Mouse (Mus musculus) embryonic fibroblast, embryonic 13.5 days (primary cell): ENCODE measurements around the gene Pgm5. TPM values are rescaled to one million over a fixed set of nuclear protein-coding genes. Genes with fewer than 3 reads are reported as not detected.
"Not testable (repeated sequence)": the region's sequence is repeated elsewhere in the genome, so short reads cannot be mapped to it uniquely, and the experiment has no call there.

Source experiments
- H3K27ac ChIP-seq: 2 replicates; pipeline ENCODE4 v1.5.1; 2012; ENCODE audit warnings: low read length, control low read depth, inconsistent platforms; ENCODE audit not compliant: insufficient read depth
- H3K4me1 ChIP-seq: 2 replicates; pipeline ENCODE4 v1.6.1; 2011; ENCODE audit warnings: low read length; ENCODE audit not compliant: control insufficient read depth, insufficient read depth
- H3K4me3 ChIP-seq: 2 replicates; pipeline ENCODE4 v1.5.1; 2011; ENCODE audit warnings: mild to moderate bottlenecking, control low read depth, low read length; ENCODE audit not compliant: insufficient read depth
- CTCF ChIP-seq: IDR thresholded peaks from 2 replicates; pipeline ENCODE4 v1.5.1; 2011; ENCODE audit warnings: mild to moderate bottlenecking, control low read depth, low read length, moderate library complexity, borderline replicate concordance; ENCODE audit not compliant: insufficient read depth
- POLR2A ChIP-seq: IDR thresholded peaks from 2 replicates; pipeline ENCODE4 v1.6.1; 2011; ENCODE audit warnings: low read depth, mild to moderate bottlenecking, control low read depth, low read length, moderate library complexity
- polyA plus RNA-seq: library from polyadenylated mRNA; stranded (reverse); fragments of >200 nt; gene quantifications from 2 replicates; pipeline ENCODE4 v1.2.4, GENCODE M21; 2011; ENCODE audit warnings: low read depth; ENCODE audit not compliant: missing spikeins, insufficient read length

The Pgm5 gene
- polyA plus RNA-seq, 1 experiment: 32.8 TPM

DNA sequence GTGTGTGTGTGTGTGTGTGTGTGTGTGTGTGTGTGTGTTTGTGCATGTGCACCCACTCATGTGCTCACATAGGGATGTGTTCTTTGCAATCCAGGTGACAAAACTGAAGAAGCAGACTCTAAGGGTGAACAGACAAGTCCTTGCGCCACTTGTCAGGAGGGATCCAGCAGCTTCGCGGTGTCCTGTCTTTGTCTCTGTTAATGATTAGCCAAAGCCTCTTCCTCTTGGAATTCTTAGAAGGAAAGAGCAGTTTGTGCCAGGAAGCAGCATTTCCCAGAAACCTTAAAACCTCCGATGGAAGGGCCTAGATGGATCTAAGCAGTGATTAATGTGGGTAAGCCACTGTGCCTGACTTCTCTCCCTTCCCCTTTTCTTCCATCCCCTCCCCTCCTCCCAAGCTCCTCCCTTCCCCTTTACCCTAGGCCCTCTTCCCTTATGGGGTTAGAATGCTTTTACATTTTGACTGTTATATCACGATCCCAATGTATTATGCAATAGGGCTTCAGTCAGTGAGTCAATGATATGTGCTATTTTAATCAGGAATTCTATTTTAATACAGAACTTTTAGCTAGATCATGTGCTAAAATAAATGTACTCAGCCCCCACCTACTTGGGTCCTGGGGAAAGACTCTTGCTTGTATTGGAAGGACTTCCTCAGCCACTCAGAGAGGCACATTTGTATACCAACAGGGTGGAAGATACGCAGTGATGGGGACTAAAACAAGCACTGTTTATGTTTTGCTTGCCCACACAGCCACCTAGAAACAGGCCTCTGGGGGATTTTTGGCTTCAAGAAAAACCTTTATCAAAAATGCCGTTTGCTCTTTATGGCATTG lies 154.4 kb downstream of the Pgm5 start:
- no peak overlapping the region for H3K4me3 ChIP-seq
- H3K4me1 ChIP-seq: peaks cover 11% of the 10 kb centered on the region
- peak overlapping the region; percentile 44; the same call in 1 of the 2 replicates for H3K27ac ChIP-seq
- no peak for TF ChIP-seq POLR2A
- TF ChIP-seq CTCF: no peak

GRCm38 (mm10) chr19:24705395-24705794 lies 156.3 kb downstream of the Pgm5 start:
- TF ChIP-seq CTCF (no peak), POLR2A (no peak)
- Histone ChIP-seq H3K27ac (no peak overlapping the region), H3K4me3 (no peak overlapping the region), H3K4me1 (peaks cover 11% of the 10 kb centered on the region)

DNA sequence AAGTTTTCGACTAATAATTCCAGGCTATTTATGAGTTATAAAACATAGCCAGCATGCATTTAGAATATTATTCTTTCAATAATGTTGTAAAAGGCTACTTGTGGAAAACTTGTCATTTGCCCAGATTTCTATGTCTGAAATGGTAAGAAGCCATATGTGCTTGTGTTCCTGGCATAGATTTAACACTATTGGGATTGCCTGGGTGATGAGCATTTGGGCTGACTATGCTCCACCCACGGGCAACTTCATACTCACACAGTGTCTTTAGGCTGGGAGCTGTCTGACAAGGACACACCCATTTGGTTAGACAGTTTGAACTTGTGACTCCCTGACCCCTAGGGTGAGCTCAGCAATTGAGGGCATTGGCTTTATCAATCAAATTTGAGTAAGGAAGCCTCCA lies 157.3 kb downstream of the Pgm5 start:
- TF ChIP-seq CTCF: no peak
- TF ChIP-seq POLR2A: no peak
- Histone ChIP-seq H3K4me1 (peaks cover 11% of the 10 kb centered on the region), H3K4me3 (no peak overlapping the region), H3K27ac (no peak overlapping the region)

- no peak overlapping the region for H3K27ac ChIP-seq
- peaks cover 11% of the 10 kb centered on the region for H3K4me1 ChIP-seq
- no peak for TF ChIP-seq CTCF
- no peak for TF ChIP-seq POLR2A
- no peak overlapping the region for H3K4me3 ChIP-seq
These were observed 158.0 kb downstream of the Pgm5 start for GRCm38 (mm10) chr19:24703680-24704079.

GRCm38 (mm10) chr19:24703168-24703567 lies 158.5 kb downstream of the Pgm5 start:
- not testable (repeated sequence) for H3K4me1 ChIP-seq, H3K4me3 ChIP-seq, H3K27ac ChIP-seq

GRCm38 (mm10) chr19:24701716-24702115 lies 159.9 kb downstream of the Pgm5 start:
- TF ChIP-seq CTCF (no peak), POLR2A (no peak)
- Histone ChIP-seq H3K4me3 (no peak overlapping the region), H3K4me1 (no peaks in the 10 kb centered on the region), H3K27ac (no peak overlapping the region)

GRCm38 (mm10) chr19:24700664-24701063 lies 161.0 kb downstream of the Pgm5 start:
- Histone ChIP-seq H3K27ac (no peak overlapping the region), H3K4me1 (no peaks in the 10 kb centered on the region), H3K4me3 (no peak overlapping the region)
- TF ChIP-seq POLR2A (no peak), CTCF (no peak)

DNA sequence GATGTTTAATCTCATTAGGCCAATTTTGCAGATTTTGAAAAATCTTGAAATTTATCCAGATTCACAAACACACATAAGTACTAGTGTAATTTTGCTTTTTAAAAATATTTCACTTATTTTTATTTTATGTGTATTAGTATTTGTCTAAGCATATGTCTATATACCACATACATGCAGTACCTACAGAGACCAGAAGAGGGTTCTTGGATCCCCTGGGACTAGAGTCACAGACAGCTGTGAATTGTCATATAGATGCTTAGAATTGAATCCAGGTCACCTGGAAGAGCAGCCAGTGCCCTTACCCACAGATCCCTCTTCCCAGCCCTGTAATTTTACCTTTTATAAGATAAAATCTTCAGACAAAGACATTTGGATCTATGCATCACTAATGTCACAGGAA lies 161.7 kb downstream of the Pgm5 start:
- Histone ChIP-seq H3K4me3 (no peak overlapping the region), H3K4me1 (no peaks in the 10 kb centered on the region), H3K27ac (no peak overlapping the region)
- TF ChIP-seq POLR2A: no peak

GRCm38 (mm10) chr19:24699196-24699595 lies 162.5 kb downstream of the Pgm5 start:
- H3K4me3 ChIP-seq: no peak overlapping the region
- no peaks in the 10 kb centered on the region for H3K4me1 ChIP-seq
- no peak for TF ChIP-seq CTCF
- TF ChIP-seq POLR2A: no peak

GRCm38 (mm10) chr19:24698651-24699050 lies 163.0 kb downstream of the Pgm5 start:
- H3K27ac ChIP-seq: no peak overlapping the region
- H3K4me1 ChIP-seq: no peaks in the 10 kb centered on the region
- no peak overlapping the region for H3K4me3 ChIP-seq
- TF ChIP-seq CTCF (no peak), POLR2A (no peak)

More at GRCm38 (mm10) chr19:24699196-24699595, 162.5 kb downstream of the Pgm5 start:
- H3K27ac ChIP-seq: no peak overlapping the region

GRCm38 (mm10) chr19:24697946-24698345 lies 163.7 kb downstream of the Pgm5 start:
- no peak overlapping the region for H3K27ac ChIP-seq
- no peaks in the 10 kb centered on the region for H3K4me1 ChIP-seq
- TF ChIP-seq POLR2A: no peak
- H3K4me3 ChIP-seq: no peak overlapping the region
